Mouse (Mus musculus) lung, postnatal 0 days (tissue): Measurements from ENCODE around the gene Tspan13.

Source experiments
- CTCF ChIP-seq: IDR thresholded peaks from 2 replicates; pipeline ENCODE4 v1.5.1; 2016; ENCODE audit warnings: antibody characterized with exemption, mild to moderate bottlenecking
- EP300 ChIP-seq: IDR thresholded peaks from 2 replicates; pipeline ENCODE4 v1.6.1; 2016; ENCODE audit warnings: antibody characterized with exemption, mild to moderate bottlenecking, control low read depth

DNA sequence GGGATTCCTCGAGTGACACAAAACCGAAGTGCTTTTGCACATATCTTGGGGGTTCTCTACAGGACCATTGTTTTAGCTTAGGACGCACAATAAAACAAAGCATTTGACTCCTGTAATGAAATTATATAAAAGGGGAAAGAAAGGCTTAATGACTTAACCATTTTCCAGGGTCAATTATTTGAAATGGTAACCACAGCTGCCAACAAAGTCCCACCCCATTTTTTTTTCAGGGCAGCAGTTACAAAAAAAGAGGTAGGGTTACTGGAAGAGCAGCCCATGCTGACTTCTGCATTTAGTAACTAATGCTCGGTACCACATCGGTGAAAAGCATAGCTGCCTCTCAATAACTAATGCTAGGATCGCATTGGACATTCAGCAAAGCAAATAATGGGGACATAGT is 6.8 kb downstream of the Tspan13 start:
- no peak for TF ChIP-seq CTCF
- no peak for TF ChIP-seq EP300
